ENCODE assay signal across 28 mouse cellular contexts in the genomic region with DNA sequence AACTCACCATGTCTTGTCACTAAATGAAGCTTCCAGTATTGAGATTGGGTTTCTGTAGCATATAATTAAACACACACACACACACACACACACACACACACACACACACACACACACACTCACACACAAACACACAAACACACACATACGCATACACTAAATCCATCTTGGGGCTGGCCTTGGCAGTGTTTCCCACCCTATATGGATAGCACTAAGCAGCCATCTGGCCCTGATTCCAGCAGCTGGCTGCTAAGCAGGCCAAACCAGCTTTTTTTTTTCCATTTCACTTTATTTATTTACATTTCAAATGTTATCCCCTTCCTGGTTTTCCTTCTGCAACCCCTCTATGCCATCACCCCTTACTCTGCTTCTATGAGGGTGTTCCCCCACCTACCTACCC.
A peak's percentile ranks its signal among the peaks of the same experiment; 100 is the strongest.
DNase-seq lines count a peak whose midpoint lies in the region; ATAC-seq and TF ChIP-seq lines count a peak whose summit lies in the region.
"Had no signal": no experiment of that assay in that cellular context is flagged by ENCODE, and none has a peak within 500 bp of the region (broad histone marks: within the 10 kb centered on the region; RNA-seq: fewer than 3 reads in every experiment).

No protein-coding gene starts in this region.

- WGBS in forebrain, embryonic 13.5 days: 90% methylated on average over 1 of the region's 1 CpGs
- WGBS in forebrain, embryonic 15.5 days: 83% methylated on average over 1 of the region's 1 CpGs
- 60% methylated on average over 1 of the region's 1 CpGs for WGBS in forebrain, postnatal 0 days
- 91% methylated on average over 1 of the region's 1 CpGs for WGBS in forebrain, embryonic 12.5 days
- 60% methylated on average over 1 of the region's 1 CpGs for WGBS in lung, embryonic 15.5 days

- ATAC-seq in forebrain, embryonic 13.5 days: peak; percentile 63; the same call in 1 of the 2 replicates
- ATAC-seq in forebrain, embryonic 15.5 days (replicated peaks): no peak; the same call in 1 of the 2 replicates
- peak; percentile 65; the same call in 1 of the 2 replicates for ATAC-seq in forebrain, postnatal 0 days
- ATAC-seq in forebrain, embryonic 12.5 days (ENCODE audit: low FRiP score): no peak
- peak; percentile 52; the same call in 1 of the 2 replicates for ATAC-seq in lung, embryonic 15.5 days (ENCODE audit: borderline replicate concordance, extremely low read depth, low FRiP score, low TSS enrichment)
- ATAC-seq: hindbrain, embryonic 16.5 days; intestine, embryonic 15.5 days had no signal

- no peak for TF ChIP-seq CTCF in forebrain, postnatal 0 days (IDR thresholded peaks at IDR 0.05; ENCODE audit: low read depth)

- no peaks in the 10 kb centered on the region for H3K9me3 ChIP-seq in forebrain, embryonic 13.5 days (replicated peaks)
- H3K9me3 ChIP-seq in forebrain, embryonic 15.5 days: no peaks in the 10 kb centered on the region
- H3K9me3 ChIP-seq in forebrain, postnatal 0 days (ENCODE audit: low read length): no peaks in the 10 kb centered on the region
- no peaks in the 10 kb centered on the region for H3K9me3 ChIP-seq in forebrain, embryonic 12.5 days
- H3K9me3 ChIP-seq in lung, embryonic 15.5 days: no peaks in the 10 kb centered on the region
- H3K9me3 ChIP-seq: embryonic facial prominence, embryonic 13.5 days; G1E; heart, embryonic 12.5 days; heart, embryonic 15.5 days; hindbrain, embryonic 10.5 days; hindbrain, embryonic 13.5 days; intestine, embryonic 15.5 days had no signal

- no peak overlapping the region for H3K27ac ChIP-seq in forebrain, embryonic 13.5 days
- no peak overlapping the region for H3K27ac ChIP-seq in forebrain, embryonic 15.5 days (replicated peaks)
- H3K27ac ChIP-seq in forebrain, postnatal 0 days (ENCODE audit: low read depth, low read length): no peak overlapping the region
- no peak overlapping the region for H3K27ac ChIP-seq in forebrain, embryonic 12.5 days
- H3K27ac ChIP-seq in lung, embryonic 15.5 days: no peak overlapping the region
- H3K27ac ChIP-seq: embryonic facial prominence, embryonic 13.5 days; heart, embryonic 15.5 days; hindbrain, embryonic 10.5 days; hindbrain, embryonic 13.5 days; intestine, embryonic 15.5 days had no signal

- no peaks in the 10 kb centered on the region for H3K36me3 ChIP-seq in forebrain, embryonic 13.5 days (ENCODE audit: poor library complexity, severe bottlenecking)
- no peaks in the 10 kb centered on the region for H3K36me3 ChIP-seq in forebrain, embryonic 15.5 days
- no peaks in the 10 kb centered on the region for H3K36me3 ChIP-seq in forebrain, postnatal 0 days (ENCODE audit: insufficient read depth)
- H3K36me3 ChIP-seq in forebrain, embryonic 12.5 days (replicated peaks): no peaks in the 10 kb centered on the region
- H3K36me3 ChIP-seq in lung, embryonic 15.5 days: no peaks in the 10 kb centered on the region
- H3K36me3 ChIP-seq: embryonic facial prominence, embryonic 13.5 days; G1E; heart, embryonic 12.5 days; heart, embryonic 15.5 days; hindbrain, embryonic 10.5 days; hindbrain, embryonic 13.5 days; intestine, embryonic 15.5 days had no signal

- no peak overlapping the region for H3K9ac ChIP-seq in forebrain, embryonic 13.5 days
- no peak overlapping the region for H3K9ac ChIP-seq in forebrain, embryonic 15.5 days (replicated peaks)
- no peak overlapping the region for H3K9ac ChIP-seq in forebrain, postnatal 0 days
- no peak overlapping the region for H3K9ac ChIP-seq in forebrain, embryonic 12.5 days
- no peak overlapping the region for H3K9ac ChIP-seq in lung, embryonic 15.5 days
- H3K9ac ChIP-seq: embryonic facial prominence, embryonic 13.5 days; heart, embryonic 12.5 days; heart, embryonic 15.5 days; hindbrain, embryonic 13.5 days; intestine, embryonic 15.5 days had no signal

- no peak overlapping the region for H3K4me2 ChIP-seq in forebrain, embryonic 13.5 days
- H3K4me2 ChIP-seq in forebrain, embryonic 15.5 days (replicated peaks): no peak overlapping the region
- no peak overlapping the region for H3K4me2 ChIP-seq in forebrain, postnatal 0 days (ENCODE audit: low read depth)
- H3K4me2 ChIP-seq in forebrain, embryonic 12.5 days: no peak overlapping the region
- no peak overlapping the region for H3K4me2 ChIP-seq in lung, embryonic 15.5 days
- H3K4me2 ChIP-seq: embryonic facial prominence, embryonic 13.5 days; heart, embryonic 12.5 days; heart, embryonic 15.5 days; hindbrain, embryonic 13.5 days; intestine, embryonic 15.5 days had no signal

- peak; percentile 39 for DNase-seq in forebrain, postnatal 0 days
- DNase-seq in lung, postnatal 25 days (ENCODE audit: low spot score): no peak
- DNase-seq in NIH3T3 (ENCODE audit: low read depth): peak; percentile 46
- no peak for DNase-seq in cerebellum, postnatal 10 days
- DNase-seq: adrenal gland, adult 2 months; adrenal gland, postnatal 14 days; B cell, adult 2 months; cerebellum, adult 11-12 months; cerebellum, adult 8-10 months; cerebellum, postnatal 25 days; gastrocnemius, postnatal 25 days; heart, adult 18-20 months; heart, postnatal 10 days; heart, postnatal 36 days; kidney, adult 11 months had no signal

- H3K4me3 ChIP-seq in forebrain, embryonic 13.5 days: no peak overlapping the region
- no peak overlapping the region for H3K4me3 ChIP-seq in forebrain, embryonic 15.5 days
- H3K4me3 ChIP-seq in forebrain, postnatal 0 days (ENCODE audit: low read depth, low read length): no peak overlapping the region
- no peak overlapping the region for H3K4me3 ChIP-seq in forebrain, embryonic 12.5 days (replicated peaks)
- no peak overlapping the region for H3K4me3 ChIP-seq in lung, embryonic 15.5 days
- H3K4me3 ChIP-seq: embryonic facial prominence, embryonic 13.5 days; heart, embryonic 12.5 days; heart, embryonic 15.5 days; hindbrain, embryonic 10.5 days; hindbrain, embryonic 13.5 days; intestine, embryonic 15.5 days had no signal

- H3K4me1 ChIP-seq in forebrain, embryonic 13.5 days: no peaks in the 10 kb centered on the region
- no peaks in the 10 kb centered on the region for H3K4me1 ChIP-seq in forebrain, embryonic 15.5 days
- H3K4me1 ChIP-seq in forebrain, postnatal 0 days (ENCODE audit: insufficient read depth): no peaks in the 10 kb centered on the region
- H3K4me1 ChIP-seq in forebrain, embryonic 12.5 days: no peaks in the 10 kb centered on the region
- no peaks in the 10 kb centered on the region for H3K4me1 ChIP-seq in lung, embryonic 15.5 days
- H3K4me1 ChIP-seq: embryonic facial prominence, embryonic 13.5 days; heart, embryonic 12.5 days; heart, embryonic 15.5 days; hindbrain, embryonic 10.5 days; hindbrain, embryonic 13.5 days; intestine, embryonic 15.5 days had no signal

- H3K27me3 ChIP-seq in forebrain, embryonic 13.5 days: no peaks in the 10 kb centered on the region
- H3K27me3 ChIP-seq in forebrain, embryonic 15.5 days: no peaks in the 10 kb centered on the region
- no peaks in the 10 kb centered on the region for H3K27me3 ChIP-seq in forebrain, postnatal 0 days (ENCODE audit: insufficient read depth, low read length)
- H3K27me3 ChIP-seq in forebrain, embryonic 12.5 days: no peaks in the 10 kb centered on the region
- H3K27me3 ChIP-seq in lung, embryonic 15.5 days: no peaks in the 10 kb centered on the region
- H3K27me3 ChIP-seq: CH12.LX; embryonic facial prominence, embryonic 13.5 days; heart, embryonic 12.5 days; heart, embryonic 15.5 days; hindbrain, embryonic 13.5 days; intestine, embryonic 15.5 days had no signal

Comparison
In these comparisons a context has a peak if more than half of its experiments do, and no peak if none do; other contexts are left out.
1. ATAC-seq: peak in forebrain, embryonic 13.5 days (single experiment), forebrain, postnatal 0 days (single experiment) and lung, embryonic 15.5 days (single experiment); none in forebrain, embryonic 15.5 days (single experiment) and forebrain, embryonic 12.5 days (single experiment).
2. DNase-seq: peak in forebrain, postnatal 0 days (single experiment) and NIH3T3 (single experiment); none in lung, postnatal 25 days (single experiment) and cerebellum, postnatal 10 days (0 of 2).